Mouse (Mus musculus): Measurements from ENCODE around the gene Insig1.

Insig1 gene

GRCm38 (mm10) chr5:28124321-28125230, 53.4 kb downstream of the Insig1 start:
- TF ChIP-seq GATA4 (IDR thresholded peaks at IDR 0.05; ENCODE audit: insufficient replicate concordance, low read length) = no peak

Measured in liver, adult (tissue).